Mouse (Mus musculus) spleen, postnatal 14 days (tissue): ENCODE results near the gene Arhgap40.

ENCODE experiments used
- DNase-seq, 2 experiments: peaks; one replicate each; pipeline ENCODE4 v3.0.0; 2021 to 2022; ENCODE audit warnings: low spot score in 2 of 2

Gene Arhgap40

DNA sequence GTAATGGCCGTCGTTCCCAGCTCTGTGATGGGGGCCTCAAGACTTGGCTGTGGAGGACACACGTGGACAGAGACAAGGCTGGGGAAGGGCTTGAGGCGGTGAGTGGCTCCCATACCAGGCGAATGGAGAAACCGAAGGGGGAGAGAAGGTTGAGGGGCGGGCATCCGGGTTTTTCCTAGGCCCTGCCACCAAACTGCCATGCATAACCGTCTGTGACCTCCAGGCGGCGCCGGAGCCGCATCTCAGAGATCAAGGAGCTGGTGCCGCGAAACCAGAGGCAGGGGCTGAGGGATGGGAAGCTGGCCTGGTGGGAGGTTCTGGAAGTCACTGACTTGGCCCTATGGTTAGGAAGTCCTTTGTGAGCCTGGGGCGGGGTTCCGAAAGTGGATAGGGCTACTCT is 34.2 kb downstream of the Arhgap40 start:
- peak; percentile 27 to 57 for DNase-seq

DNA sequence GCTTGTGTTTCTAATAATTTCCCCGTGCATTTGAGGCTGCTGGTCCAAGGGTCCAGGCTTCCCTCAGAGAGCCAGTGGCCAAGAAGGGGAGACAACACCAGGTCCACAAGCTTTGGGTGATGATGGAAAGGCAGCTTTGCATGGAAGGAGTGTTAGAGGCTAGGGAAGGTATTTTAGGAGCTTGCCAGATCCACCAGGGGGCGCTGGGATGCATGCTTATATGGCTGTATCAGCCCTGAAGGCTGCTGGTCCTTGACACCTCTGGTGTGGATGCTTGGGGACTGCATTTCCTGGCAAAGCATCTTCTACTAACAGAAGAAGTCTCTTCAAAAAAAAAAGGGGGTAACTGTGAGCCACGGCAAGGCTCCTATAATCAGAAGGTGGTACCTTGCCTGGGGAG is 37.5 kb downstream of the Arhgap40 start:
- DNase-seq, result peak; percentile 33 to 62

DNA sequence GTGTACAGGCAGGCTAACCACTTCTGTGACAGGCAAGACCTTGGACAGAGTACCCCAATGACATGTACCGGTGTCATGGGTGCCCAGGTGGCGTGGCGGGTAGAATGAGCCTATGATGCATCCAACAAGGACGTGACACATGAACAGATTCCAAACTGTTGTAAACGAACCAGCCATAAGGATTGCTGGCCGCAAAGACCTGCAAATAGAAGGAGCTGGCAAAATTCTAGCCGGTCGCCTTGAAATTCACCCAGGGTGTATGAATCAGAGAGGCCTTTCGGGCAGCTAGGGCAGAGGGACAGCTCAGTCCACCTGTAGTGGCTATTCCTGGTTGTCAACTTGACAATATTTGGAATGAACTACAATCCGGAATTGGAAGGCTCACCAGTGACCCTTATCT is 41.8 kb downstream of the Arhgap40 start:
- no peak for DNase-seq

DNA sequence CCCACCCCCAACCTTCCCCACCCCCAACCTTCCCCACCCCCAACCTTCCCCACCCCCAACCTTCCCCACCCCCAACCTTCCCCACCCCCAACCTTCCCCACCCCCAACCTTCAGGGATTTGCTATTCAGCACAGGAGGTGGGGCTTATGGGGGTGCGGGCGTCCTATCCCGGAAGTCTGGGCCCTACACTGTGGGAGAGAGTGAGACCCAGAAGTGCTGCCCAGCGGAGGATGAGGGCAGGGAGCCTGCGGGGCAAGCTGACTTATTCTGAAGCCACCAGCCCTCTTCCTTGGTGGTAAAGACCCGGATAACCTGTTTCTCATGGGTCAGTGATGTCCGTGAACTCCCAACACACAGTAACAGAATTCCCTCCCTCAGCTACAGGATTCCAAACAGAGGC is 42.7 kb downstream of the Arhgap40 start:
- no peak for DNase-seq

DNA sequence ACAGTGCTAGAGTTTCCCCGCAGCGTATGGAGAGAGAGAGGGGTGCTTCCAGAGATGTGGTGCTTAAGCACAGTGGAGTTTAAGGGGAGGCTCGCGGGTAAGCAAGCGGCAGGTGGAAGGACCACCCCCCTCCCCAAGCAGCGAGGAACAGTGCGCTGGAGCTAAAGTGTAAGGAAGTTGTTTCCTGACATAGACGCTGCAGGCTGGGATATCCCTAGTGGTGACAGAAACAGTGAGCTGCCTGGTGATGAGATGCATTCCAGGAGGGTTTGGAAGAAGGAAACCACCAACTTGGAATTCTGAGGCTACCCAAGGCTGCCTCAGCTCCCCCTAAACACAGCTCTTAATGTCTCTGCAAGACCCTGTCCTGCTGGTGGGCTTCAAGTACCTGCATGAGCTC is 43.2 kb downstream of the Arhgap40 start:
- DNase-seq, result no peak

DNA sequence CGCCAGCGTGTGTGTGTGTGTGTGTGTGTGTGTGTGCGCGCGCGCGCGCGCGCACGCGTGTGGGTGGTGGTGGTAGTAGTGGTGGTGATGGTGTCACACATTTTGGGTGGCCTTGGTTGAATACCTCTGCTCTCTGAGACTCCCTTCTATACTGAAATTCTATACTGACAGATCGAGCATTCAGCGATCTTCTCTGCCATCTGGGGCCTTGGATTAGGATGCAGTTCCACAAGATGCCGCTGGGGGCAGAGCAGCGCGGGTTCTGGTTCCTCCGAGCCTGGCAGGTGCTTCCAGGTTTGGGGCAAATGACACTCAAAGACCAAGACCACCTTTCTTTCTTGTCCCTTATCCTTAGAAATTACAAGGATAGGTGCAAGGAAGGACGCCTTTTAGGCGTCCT is 43.6 kb downstream of the Arhgap40 start:
- peak; percentile 26 to 62 for DNase-seq

DNA sequence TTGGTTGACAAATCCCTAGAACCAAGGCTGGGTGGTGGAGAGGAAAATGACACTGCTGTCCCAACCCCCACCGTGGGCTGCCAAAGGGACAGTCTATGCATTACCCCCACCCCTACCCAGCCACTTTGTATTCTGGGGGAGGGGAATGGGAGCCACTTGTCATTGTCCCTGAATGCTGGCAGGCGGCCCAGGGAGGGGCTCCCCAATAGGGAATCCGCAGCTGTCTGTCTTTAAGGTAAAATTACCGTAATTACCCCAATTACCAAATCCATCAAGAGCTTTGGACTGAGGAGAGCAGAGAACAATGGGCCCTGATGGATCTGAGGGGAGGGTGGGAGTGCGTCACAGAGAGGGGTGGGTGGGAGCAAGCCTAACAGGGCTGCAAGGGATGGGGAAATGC is 44.2 kb downstream of the Arhgap40 start:
- no peak for DNase-seq

DNA sequence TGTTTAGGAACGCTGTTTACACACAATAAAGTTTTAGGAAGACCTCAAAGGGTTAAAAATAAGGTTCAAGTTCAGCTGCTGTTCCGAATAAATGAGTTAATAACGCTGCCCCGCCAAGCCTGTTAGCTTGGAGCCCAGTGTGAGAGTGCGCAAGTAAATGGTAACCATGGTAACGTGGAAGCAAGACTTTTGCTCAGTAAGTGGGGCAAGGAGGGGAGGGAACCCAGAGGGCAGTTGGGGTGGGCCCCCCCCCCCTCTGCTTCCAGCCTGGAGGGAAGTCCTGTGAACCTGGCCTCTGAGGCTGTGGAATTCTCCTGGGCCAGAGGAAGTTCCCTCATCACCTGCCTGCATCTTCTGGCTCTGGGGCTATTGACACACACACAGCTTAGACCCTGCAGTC is 47.3 kb downstream of the Arhgap40 start:
- DNase-seq, result no peak

DNA sequence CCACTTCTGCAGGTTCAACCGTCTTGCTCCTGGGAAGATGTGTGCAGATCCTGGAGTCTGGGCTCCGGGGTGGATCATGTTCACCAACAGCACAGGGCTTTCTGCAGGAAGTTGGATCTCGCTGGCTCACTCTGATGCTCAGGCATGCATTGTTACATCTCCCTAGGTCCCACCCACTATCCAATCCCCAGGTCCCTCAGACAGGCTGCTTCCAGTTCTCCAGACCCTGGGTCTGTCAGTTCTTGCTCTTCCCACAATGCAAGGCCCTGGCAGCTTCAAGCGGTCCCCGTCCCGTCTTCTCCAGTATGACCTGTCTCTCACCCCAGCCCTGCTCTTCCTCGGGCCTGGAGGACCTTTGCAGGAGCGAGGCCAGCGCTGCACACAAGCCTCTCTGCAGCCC is 48.2 kb downstream of the Arhgap40 start:
- DNase-seq, result no peak

DNA sequence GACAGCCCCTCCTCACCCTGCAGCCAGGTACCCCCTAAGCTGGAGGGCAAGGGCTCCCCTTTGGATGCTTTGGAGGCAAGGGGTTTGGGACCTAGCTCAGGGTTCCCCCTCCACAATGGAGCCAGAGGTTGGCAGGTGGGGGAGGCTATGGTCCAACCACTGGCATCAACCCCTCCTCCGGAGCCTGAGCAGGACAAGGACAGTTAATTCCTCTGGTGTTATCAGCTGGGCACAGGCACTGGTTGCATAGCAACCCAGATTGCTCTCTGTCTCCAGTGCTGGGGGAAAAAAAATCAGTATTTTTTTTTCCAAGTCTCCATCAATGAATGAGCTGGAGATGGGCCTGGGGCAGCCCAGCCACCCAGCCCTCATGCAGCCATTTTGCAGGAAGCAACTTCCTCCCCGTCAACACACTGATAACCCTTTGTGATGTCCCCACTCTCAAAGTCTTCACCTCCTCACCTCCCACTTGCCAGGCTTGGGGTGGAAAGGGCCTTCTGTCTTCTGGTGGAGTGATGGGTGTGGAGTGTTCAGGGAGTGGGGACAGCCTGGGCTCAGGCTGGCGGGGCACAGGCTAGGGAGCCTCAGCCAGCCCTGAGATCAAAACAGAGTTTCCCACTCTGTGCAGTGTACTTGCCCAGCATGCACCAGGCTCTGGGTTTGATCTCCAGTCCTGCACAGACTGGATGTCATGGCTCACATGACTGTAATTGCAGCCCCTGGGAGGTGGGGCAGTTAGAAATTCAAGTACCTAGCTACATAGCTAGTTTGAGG is 49.0 kb downstream of the Arhgap40 start:
- DNase-seq, result no peak

DNA sequence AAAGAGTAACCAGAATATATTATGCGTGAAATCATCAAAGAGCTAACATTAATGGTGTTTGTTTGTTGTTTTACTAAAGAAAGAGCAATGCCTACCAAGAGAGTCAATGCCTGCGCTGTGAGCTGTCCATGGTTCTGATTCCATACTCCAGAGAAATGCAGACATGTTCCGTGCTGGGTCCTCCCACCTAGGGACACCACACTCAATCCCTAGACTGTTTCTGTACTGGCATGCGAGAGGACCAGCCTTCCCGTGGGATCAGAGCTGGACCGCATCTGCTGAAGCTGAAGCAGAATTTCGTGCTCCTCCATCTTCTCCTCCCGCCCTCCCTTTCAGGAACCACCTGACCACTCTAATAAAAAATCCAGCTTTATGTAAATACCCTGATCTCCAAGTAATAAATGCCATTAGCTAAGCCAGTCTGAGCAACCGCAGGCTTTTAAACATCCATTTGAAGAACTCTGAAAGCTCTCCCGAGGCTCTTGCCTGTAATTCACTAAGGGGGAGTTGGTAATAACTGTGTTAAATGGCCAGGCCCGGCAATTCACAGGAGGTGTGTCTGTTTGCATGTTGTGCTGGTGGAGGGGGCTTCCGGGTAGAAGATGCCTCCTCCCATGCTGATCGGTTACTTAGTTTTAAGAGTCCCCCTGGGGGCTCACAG is 58.0 kb downstream of the Arhgap40 start:
- no peak for DNase-seq

DNA sequence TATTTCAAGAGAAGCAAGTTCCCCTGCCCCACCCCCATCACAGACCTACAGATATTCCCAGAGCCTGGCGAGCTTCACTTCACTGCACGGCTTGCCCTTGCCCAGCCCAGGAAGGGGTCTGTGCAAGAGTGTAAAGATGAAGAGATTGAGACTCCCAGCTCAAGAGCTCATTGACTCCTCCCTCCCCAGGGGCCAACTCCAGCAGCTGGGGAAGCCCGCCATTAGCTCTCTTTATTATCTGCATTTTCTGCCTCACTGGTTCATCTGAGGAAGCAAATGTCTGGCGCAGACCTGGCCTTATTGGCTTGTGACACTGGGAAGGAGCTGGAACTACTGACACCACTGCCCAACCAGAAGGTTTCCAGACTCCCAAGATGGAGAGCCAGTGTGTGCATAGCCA is 67.4 kb downstream of the Arhgap40 start:
- no peak for DNase-seq

DNA sequence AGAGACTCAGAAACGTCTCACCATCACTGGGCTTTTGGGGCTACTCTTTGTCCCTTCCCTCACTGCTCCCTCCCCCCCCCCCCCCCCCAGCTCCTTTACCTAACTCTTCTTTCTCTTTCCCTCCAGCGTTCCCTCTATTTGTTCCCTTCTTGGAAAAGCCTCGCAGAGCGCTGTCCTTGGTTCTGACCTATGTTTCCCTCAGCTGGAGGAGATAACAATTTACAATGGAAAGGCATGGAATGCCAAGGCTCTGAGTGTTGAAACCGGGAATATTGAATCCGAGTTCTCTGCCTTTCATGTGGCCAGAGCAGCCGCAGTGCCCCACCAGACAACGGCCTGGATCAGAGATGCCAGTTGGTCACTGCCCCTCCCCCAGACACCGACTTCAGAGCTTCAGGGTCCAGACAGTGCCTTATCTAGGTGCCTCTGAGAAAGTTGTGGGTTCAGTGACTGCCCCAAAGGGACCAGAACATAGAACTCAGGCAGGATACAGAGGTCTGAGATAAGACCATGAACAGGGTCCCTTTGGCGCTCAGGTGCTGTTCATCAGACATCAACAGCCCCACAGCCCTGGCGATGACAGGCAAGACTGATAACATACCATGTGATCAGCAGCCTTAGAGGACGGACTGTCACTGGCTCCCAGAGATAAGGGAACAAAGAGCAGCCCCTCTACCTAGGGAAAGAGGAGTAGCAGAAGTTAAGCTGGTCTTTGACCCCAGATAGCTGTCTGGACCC is 72.2 kb downstream of the Arhgap40 start:
- DNase-seq, result no peak

DNA sequence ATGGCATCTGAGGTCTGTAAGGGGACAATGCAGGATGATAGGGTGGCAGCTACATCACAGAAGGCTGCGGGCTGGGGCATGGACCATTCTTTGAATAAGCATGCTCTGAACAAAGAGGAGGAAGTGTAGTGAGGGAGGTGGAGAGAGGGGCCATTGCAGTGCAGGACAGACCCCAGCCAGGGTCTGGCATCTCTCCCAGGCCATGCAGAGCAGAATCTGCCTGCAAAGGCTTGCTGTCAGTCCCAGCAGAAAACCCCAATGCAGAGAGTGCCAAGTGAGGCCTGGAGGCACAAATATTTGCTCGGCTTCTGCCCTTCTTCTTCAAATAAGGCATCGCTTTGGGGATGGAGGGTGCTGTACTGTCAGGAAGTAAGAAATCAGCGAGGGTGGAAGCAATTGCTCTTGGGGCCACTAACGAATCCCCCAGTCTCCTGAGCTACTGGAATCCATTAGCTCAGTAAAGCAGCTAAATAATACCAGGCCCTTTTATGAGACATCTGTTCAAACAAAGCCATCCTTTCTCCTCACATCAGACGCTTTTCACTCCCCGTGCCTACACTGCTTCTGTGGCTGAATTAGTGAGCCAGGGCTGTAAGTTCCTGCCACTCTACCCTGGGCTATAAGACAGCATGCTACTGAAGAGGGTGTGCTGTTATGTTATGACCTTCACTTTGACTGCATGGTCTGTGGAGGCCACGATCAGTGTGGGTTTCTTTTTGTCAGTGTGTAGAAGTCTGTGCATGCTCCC is 76.1 kb downstream of the Arhgap40 start:
- DNase-seq, result no peak

DNA sequence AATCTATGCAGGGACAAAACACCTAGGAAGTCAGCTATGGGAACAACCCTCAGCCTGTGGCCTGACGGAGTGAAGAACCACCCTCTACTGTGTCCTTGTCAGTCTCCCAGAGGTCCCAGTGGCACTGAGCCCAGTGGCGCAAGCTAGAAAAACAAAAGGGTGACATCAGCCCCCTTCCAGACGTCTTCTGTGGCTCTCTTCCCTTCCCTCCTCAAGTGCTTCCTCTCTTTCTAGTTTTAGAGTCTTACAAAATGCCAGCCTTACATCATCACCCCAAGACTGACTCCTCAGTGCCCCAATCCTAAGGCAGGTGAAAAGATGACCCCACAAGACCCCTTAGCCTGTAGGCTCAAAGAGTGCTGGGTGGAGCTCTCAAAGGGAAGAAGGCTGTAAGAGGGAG is 77.9 kb downstream of the Arhgap40 start:
- no peak for DNase-seq

DNA sequence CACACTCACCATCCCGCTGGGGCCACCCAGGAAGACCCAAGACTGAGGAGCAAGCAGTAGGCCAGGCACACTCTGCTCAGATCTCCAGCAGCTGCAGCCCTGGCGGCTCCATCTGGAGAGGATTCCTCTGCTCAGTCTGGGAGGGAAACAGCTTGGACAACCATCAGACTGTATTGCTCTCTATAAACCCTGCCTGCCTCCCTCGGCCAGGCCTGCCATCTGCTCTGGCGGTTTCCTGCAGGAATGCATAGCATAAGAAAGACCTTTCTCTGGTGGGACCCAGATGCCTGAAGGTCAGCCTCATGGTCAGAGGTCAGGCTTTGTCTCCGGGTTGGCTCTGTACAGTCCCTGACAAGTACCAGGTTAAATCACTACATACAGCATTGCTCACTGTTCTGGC is 78.7 kb downstream of the Arhgap40 start:
- no peak for DNase-seq

DNA sequence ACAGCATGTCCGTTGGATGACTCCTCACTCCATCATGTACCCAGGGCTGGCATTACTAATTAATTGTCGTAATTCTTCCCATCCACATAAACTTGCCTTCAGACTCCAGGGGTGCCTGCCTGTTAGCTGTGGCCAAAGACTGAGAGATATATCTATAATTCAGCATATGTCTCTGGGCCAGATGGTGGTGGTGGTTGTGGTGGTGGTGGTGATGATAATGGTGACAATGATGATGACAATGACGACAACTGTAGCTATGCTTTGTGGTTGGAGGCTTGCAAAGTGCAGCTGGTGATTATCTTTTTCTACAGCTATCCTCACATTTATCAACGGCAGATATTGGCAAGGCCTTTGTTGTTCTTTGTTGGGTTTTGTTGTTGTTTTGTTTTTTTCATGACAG is 80.8 kb downstream of the Arhgap40 start:
- DNase-seq, result no peak

DNA sequence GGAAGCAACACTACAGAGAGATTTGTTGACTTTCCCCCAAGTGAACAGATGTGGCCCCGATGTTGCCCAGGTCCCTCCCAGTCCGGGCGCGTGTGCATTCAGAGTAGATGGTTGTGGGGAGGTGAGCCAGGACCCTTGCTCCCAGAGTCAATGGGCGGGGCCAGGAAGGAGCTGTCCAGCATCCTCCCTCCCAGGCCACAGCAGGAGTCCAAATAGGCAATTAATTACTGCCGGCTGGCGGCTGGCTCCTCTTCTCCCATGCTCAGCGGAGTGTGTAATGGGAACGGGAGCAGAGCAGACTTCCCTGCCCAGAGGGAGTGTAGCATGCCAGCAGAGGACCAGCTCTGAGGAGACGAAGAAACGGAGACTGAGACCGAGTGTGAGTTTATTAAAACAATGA is 82.5 kb downstream of the Arhgap40 start:
- no peak for DNase-seq

DNA sequence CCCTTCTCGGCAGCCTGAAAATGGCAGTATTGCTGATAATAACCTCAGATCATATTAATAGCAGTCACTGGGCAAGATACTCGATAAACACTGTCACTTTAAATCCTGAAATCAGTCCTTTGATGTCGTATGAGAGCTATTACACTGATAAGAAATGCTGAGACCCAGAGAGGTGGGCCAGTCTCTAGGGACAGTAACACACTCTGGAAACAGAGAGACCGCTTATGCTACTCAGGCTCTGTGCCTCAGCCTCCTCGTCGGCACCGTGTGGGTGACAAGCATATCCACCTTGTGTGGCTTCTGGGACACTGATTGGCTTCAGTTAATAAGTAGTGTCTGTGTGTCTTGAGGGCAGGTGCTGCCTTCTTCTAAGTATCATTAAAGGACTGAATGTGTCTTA is 83.0 kb downstream of the Arhgap40 start:
- no peak for DNase-seq

DNA sequence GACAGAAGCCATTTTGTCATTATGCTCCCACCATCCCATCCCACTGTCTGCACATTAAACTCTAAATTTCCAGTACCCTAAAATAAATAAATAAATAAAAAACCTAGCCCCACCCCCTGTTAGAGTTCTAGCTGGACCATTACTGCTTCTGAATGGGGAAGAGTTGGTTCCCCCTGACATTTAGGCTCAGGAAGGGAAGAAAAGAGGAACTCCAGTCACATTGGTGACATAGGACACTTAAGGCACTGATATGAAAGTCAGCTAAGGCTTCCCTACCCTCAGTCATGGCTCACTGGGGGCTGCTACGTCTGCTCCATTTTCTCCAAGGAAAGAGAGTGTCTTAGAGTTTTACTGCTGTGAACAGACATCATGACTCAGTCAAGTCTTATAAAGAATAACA is 84.2 kb downstream of the Arhgap40 start:
- DNase-seq, result no peak
